Mouse (Mus musculus) C2C12 (cell line): ENCODE measurements around the gene Itpkc.

Experiments
- CEBPB ChIP-seq: IDR thresholded peaks from one replicate; pipeline ENCODE4 v1.6.1; 2011; ENCODE audit warnings: low read depth, mild to moderate bottlenecking, control low read depth, moderate library complexity
- CTCF ChIP-seq: IDR thresholded peaks from one replicate; pipeline ENCODE4 v1.5.1; 2011; ENCODE audit not compliant: control insufficient read depth, insufficient read depth, insufficient read length
- FOSL1 ChIP-seq: IDR thresholded peaks from one replicate; pipeline ENCODE4 v1.8.0; 2011; ENCODE audit warnings: mild to moderate bottlenecking, low read length; ENCODE audit not compliant: poor library complexity, insufficient read depth, severe bottlenecking
- MAX ChIP-seq: IDR thresholded peaks from one replicate; pipeline ENCODE4 v1.6.1; 2011; ENCODE audit warnings: mild to moderate bottlenecking, control low read depth
- MYOD1 ChIP-seq: IDR thresholded peaks from one replicate; pipeline ENCODE4 v1.6.1; 2011; ENCODE audit warnings: low read depth; ENCODE audit not compliant: control insufficient read depth, insufficient read length
- MYOG ChIP-seq: IDR thresholded peaks from one replicate; pipeline ENCODE4 v1.6.1; 2011; ENCODE audit not compliant: control insufficient read depth, insufficient read length; ENCODE audit errors: extremely low read depth
- USF1 ChIP-seq: IDR thresholded peaks from one replicate; pipeline ENCODE4 v1.6.1; 2011; ENCODE audit warnings: low read depth, mild to moderate bottlenecking, control low read depth, moderate library complexity

- TF ChIP-seq CTCF (no peak), MAX (no peak), USF1 (no peak), CEBPB (no peak), MYOD1 (no peak), MYOG (no peak), FOSL1 (no peak)
These were observed 66.7 kb downstream of the Itpkc start for GRCm38 (mm10) chr7:27161744-27162143.
